Mouse (Mus musculus) embryonic stem cell, embryonic (primary cell): ENCODE measurements around the gene Mst1.

Experiments
- CTCF ChIA-PET, 4 experiments: fragments of 300-600 bp in 2 of 4; fragments of 350-600 bp in 2 of 4; sonication (Branson Sonifier 250); formaldehyde crosslinking; loops; one replicate each; lab custom pipeline; 2022; ENCODE audit warnings: inconsistent platforms in 2 of 4; lab: Charles Lee
- POLR2A ChIA-PET, 4 experiments: fragments of 300-600 bp in 2 of 4; fragments of 350-600 bp in 2 of 4; sonication (Branson Sonifier 250); formaldehyde crosslinking; loops; one replicate each; lab custom pipeline; 2022; ENCODE audit warnings: antibody characterized with exemption in 4 of 4, inconsistent platforms in 1 of 4; lab: Charles Lee

Mst1 gene

GRCm38 (mm10) chr9:108095949-108096712, 15.9 kb downstream of the Mst1 start:
- POLR2A ChIA-PET, result interaction anchor here (0.6 to 3.1 kb wide), 47 partner anchors 8 to 1021 kb away, joined by 3 to 34 read pairs (median 6); partner anchors contain the start of genes Amigo3 (in 2 of the 4), Dag1 (in 2 of the 4), Mst1 (in 2 of the 4) and 1700102P08Rik (in 1 of the 4)
- CTCF ChIA-PET, result interaction anchor here (0.6 to 3.5 kb wide), 51 partner anchors 9 to 1348 kb away, joined by 3 to 52 read pairs (median 7); partner anchors contain the start of genes Mst1 (in 2 of the 4), Amigo3 (in 1 of the 4), Bsn (in 1 of the 4) and Sema3f (in 1 of the 4)

GRCm38 (mm10) chr9:108099619-108100018, 19.4 kb downstream of the Mst1 start:
- POLR2A ChIA-PET, result no interaction called here
- CTCF ChIA-PET, result interaction anchor here in 1 of 4 experiments (0.7 kb wide), 1 partner anchor 147 kb away, joined by 3 read pairs; no protein-coding TSS in a partner anchor

DNA sequence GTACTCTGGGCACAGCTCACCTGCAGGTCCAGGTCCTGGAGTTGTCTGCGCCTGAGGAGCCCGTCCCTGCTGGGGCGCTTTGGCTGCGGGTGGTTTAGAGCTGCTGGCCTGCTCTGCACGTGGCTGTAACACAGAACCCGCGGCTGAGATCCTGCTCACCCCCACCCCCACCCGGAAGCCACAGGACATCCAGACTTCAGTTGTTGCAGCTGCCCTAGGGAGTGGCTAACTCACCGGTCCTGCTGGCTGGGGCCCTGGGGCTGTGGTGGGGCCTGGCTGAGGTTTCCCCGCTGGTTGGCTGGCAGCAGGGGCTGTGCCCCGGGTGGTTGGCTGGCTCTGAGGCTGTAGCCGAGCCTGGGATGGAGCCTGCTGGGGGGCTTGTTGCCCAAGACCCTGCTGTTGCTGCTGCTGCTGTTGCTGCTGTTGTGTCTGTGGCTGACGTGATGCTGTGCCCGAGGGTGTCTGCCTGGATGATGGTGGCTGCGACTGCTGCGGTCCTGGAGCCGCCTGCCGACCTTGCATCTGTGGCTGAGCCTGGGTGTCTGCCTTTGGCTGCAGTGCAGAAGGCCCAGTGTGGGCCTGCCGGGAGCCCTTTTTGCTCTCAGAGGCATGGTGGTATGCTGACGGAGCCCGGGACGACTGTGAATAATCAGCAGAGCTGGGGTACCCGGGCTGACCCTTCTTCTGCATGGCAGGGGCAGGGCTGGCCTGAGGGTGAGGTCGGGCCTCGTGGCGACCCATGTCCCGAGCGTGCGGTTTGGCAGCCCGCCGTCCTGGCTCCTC, 24.7 kb downstream of the Mst1 start:
- CTCF ChIA-PET, result interaction anchor here (0.5 to 2.2 kb wide), 6 partner anchors 10 to 200 kb away, joined by 3 to 18 read pairs (median 3); partner anchors contain the start of genes Amigo3 (in 1 of the 4) and Apeh (in 1 of the 4)
- POLR2A ChIA-PET, result interaction anchor here in 3 of 4 experiments (0.5 to 4.7 kb wide), 8 partner anchors 9 to 204 kb away, joined by 3 to 34 read pairs (median 4); partner anchors contain the start of genes Apeh (in 2 of the 3) and Mst1r (in 1 of the 3)

DNA sequence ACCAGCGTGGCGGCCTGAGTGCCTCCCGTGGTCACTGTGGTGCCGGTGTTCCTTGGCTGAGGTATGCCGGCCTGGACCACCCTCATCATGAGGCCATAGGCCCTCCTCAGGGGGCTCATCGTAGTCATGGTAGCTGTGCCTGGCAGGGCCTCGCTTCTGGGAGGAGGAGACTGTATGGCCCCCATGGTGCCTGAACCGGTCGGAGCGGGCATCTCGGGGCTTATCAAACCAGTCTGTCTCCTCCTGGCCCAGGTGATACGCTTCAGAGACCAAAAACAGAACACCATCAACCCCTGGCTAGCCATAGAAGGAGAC, 25.3 kb downstream of the Mst1 start:
- POLR2A ChIA-PET, result interaction anchor here in 3 of 4 experiments (0.5 to 4.7 kb wide), 7 partner anchors 9 to 204 kb away, joined by 3 to 34 read pairs (median 5); partner anchors contain the start of gene Apeh (in 2 of the 3)
- CTCF ChIA-PET, result interaction anchor here (0.5 to 2.2 kb wide), 4 partner anchors 11 to 168 kb away, joined by 3 to 18 read pairs (median 9); partner anchors contain the start of gene Apeh (in 1 of the 4)

- POLR2A ChIA-PET, result interaction anchor here in 3 of 4 experiments (0.5 to 4.7 kb wide), 6 partner anchors 9 to 173 kb away, joined by 3 to 34 read pairs (median 6); partner anchors contain the start of gene Apeh (in 2 of the 3)
- CTCF ChIA-PET, result interaction anchor here in 3 of 4 experiments (0.6 to 2.2 kb wide), 3 partner anchors 11 to 168 kb away, joined by 8 to 18 read pairs (median 13); partner anchors contain the start of gene Apeh (in 2 of the 3)
Measured at GRCm38 (mm10) chr9:108106090-108106489, 25.9 kb downstream of the Mst1 start.

- POLR2A ChIA-PET, result interaction anchor here in 3 of 4 experiments (0.6 to 4.7 kb wide), 8 partner anchors 12 to 180 kb away, joined by 3 to 34 read pairs (median 3); partner anchors contain the start of gene Apeh (in 2 of the 3)
Measured at GRCm38 (mm10) chr9:108107867-108108266, 27.6 kb downstream of the Mst1 start.

GRCm38 (mm10) chr9:108110160-108110559, 29.9 kb downstream of the Mst1 start:
- CTCF ChIA-PET, result interaction anchor here in 1 of 4 experiments (0.6 to 2.8 kb wide), 2 partner anchors 16 to 222 kb away, joined by 5 to 14 read pairs; partner anchors contain the start of genes Apeh and Mon1a
- POLR2A ChIA-PET, result interaction anchor here in 2 of 4 experiments (0.5 to 1.6 kb wide), 3 partner anchors 15 to 62 kb away, joined by 3 to 6 read pairs (median 4); no protein-coding TSS in a partner anchor

More at GRCm38 (mm10) chr9:108107867-108108266, 27.6 kb downstream of the Mst1 start:
- CTCF ChIA-PET, result interaction anchor here in 3 of 4 experiments (0.6 to 1.7 kb wide), 5 partner anchors 13 to 197 kb away, joined by 3 to 9 read pairs (median 3); partner anchors contain the start of gene Apeh (in 1 of the 3)

DNA sequence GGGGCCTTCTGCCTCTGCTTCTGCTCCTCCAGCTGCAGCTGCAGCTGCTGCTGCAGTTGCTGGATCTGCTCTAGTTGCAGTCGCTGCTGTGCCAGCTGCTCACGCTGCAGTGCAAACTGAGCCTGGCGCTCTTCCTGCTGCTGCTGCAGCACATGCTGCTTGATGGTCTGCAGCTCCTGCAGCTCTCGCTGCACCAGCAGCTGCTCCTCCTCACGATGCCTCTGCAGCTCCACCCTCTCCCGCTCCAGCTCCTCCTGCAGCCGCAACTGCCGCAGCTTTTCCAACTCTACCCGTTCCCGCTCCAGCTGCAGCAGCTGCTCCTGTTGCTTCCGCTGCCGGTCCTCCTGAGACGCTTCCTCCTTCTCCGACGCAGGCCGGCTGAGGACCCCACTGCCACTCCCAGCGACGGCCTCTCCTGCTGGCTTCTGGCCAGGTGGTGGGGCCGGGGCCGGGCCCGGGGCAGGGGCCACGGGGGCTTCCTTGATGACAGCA, 30.9 kb downstream of the Mst1 start:
- CTCF ChIA-PET, result interaction anchor here in 3 of 4 experiments (0.8 to 2.8 kb wide), 5 partner anchors 17 to 173 kb away, joined by 3 to 14 read pairs (median 3); partner anchors contain the start of gene Apeh (in 1 of the 3)
- POLR2A ChIA-PET, result interaction anchor here in 2 of 4 experiments (0.6 to 1.7 kb wide), 11 partner anchors 13 to 179 kb away, joined by 3 to 6 read pairs (median 3); partner anchors contain the start of genes Apeh (in 1 of the 2), Dag1 (in 1 of the 2) and Nicn1 (in 1 of the 2)

- ChIA-PET CTCF (interaction anchor here in 3 of 4 experiments (0.6 to 2.8 kb wide), 7 partner anchors 17 to 668 kb away, joined by 3 to 14 read pairs (median 3); partner anchors contain the start of gene Apeh (in 1 of the 3)), POLR2A (interaction anchor here in 2 of 4 experiments (0.6 to 1.7 kb wide), 13 partner anchors 13 to 179 kb away, joined by 3 to 9 read pairs (median 3); partner anchors contain the start of genes Apeh (in 2 of the 2), Dag1 (in 1 of the 2) and Nicn1 (in 1 of the 2))
Measured at GRCm38 (mm10) chr9:108111593-108112121, 31.4 kb downstream of the Mst1 start.

GRCm38 (mm10) chr9:108112719-108113340, 32.6 kb downstream of the Mst1 start:
- POLR2A ChIA-PET, result interaction anchor here in 2 of 4 experiments (0.7 to 1.7 kb wide), 7 partner anchors 12 to 178 kb away, joined by 3 to 9 read pairs (median 5); partner anchors contain the start of genes Apeh (in 2 of the 2) and Nicn1 (in 1 of the 2)
- CTCF ChIA-PET, result interaction anchor here in 2 of 4 experiments (0.6 to 2.8 kb wide), 5 partner anchors 17 to 172 kb away, joined by 3 to 18 read pairs (median 5); partner anchors contain the start of gene Apeh (in 1 of the 2)

DNA sequence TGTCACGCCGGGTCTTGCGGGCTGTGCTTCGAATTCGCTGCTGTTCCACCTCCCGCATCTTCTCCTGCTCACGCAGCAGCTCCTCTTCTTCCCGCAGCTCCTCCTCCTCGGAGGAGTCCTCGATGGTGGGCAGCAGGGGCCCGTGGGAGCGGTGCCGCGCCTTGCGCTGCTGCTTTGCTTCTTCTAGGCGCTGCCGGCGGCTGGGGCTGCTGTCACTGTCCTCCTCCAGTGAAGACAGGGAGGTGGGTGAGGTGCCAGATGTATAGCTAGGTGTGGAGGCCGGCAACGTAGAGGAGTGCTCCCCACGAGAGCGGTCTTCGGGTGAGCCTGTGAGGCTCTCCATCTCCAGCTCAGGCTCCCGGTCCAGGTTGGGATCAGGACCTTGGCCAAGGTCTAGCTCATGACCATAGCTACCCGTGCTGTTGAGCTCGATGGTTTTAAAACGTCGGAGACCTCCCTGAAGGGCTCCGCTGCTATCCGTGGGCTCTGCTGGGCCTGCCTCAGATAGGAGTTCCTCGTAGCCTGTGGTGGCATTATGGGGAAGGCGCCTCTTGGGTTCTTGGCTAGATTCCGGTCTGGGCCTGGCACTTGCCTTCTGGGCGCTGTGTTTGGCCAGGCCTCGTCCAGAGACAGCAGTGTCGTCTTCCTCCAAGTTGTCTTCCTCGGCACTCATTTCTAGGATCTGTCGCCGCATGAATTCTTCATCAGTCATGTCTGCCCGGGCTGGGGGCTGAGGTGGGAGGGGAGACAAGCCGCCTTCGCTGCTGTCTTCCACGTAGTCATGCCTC, 35.2 kb downstream of the Mst1 start:
- ChIA-PET CTCF (interaction anchor here (0.7 to 3.1 kb wide), 11 partner anchors 13 to 214 kb away, joined by 3 to 11 read pairs (median 4); partner anchors contain the start of gene Apeh (in 1 of the 4)), POLR2A (interaction anchor here in 3 of 4 experiments (0.6 to 2.1 kb wide), 13 partner anchors 10 to 507 kb away, joined by 3 to 18 read pairs (median 3); partner anchors contain the start of gene Apeh (in 2 of the 3))

DNA sequence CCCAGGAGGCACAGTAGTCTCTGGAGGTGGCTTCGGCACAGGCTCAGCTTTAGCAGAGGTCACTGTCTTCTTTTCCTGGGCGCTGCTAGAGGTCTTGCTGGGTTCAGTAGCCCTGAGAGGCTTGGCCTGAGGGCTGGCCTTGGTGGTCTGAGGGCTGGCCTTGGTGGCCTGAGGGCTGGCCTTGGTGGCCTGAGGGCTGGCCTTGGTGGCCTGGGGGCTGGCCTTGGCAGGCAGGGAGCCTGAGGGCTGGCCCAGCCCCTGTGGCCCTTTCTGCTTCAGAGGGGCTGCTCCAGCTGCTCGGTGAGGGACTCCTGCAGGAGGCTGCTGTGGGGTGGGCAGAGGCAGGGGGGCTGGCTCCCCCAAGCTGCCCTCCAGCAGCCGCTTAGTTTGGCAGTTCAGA, 36.9 kb downstream of the Mst1 start:
- ChIA-PET POLR2A (no interaction called here), CTCF (interaction anchor here in 1 of 4 experiments (1.9 kb wide), 1 partner anchor 20 kb away, joined by 4 read pairs; no protein-coding TSS in a partner anchor)

DNA sequence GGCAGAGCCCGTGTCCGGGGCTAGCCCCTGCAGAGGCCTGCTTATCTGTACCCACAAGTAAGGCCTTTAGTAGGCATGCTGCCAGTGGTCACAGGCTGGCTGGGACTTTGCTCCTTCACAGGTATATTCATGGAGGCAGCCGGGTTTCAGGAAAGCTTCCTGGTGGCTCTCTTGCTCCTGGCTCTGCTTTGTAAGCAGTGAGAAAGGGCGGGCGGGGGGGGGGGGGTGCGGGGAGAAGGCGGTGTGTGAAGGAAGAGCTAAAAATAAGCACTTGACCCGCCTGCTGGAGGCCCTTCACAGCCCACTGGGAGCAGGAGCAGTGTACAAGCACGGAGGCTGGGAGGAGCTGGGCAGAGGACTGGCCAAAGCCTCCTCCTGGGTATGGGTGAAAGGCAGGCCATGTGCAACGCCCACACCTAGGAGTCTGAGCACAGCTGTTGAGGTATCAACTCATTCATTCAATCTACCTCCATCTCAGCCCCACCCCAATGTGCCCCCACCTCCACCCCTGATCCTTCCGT, 39.7 kb downstream of the Mst1 start:
- CTCF ChIA-PET, result interaction anchor here in 2 of 4 experiments (0.6 to 1.2 kb wide), 3 partner anchors 16 to 221 kb away, joined by 3 to 4 read pairs (median 4); no protein-coding TSS in a partner anchor
- POLR2A ChIA-PET, result interaction anchor here in 3 of 4 experiments (0.6 to 1.4 kb wide), 5 partner anchors 9 to 66 kb away, joined by 3 to 7 read pairs (median 4); partner anchors contain the start of gene Apeh (in 1 of the 3)

GRCm38 (mm10) chr9:108120671-108121070, 40.4 kb downstream of the Mst1 start:
- ChIA-PET POLR2A (interaction anchor here in 3 of 4 experiments (0.7 to 1.4 kb wide), 4 partner anchors 26 to 153 kb away, joined by 3 to 7 read pairs (median 4); partner anchors contain the start of gene Apeh (in 1 of the 3)), CTCF (interaction anchor here in 3 of 4 experiments (0.6 to 1.2 kb wide), 3 partner anchors 16 to 228 kb away, joined by 3 to 4 read pairs (median 4); no protein-coding TSS in a partner anchor)
